Mouse (Mus musculus): ENCODE data around the gene Il5ra.

GRCm38 (mm10) chr6:106770046-106770445 is 21.2 kb upstream of the Il5ra start:
- no peak for TF ChIP-seq POLR2A (IDR thresholded peaks at IDR 0.05; ENCODE audit: insufficient read length, low read depth)
- TF ChIP-seq TCF12 (IDR thresholded peaks at IDR 0.05; ENCODE audit: insufficient read depth, poor library complexity, severe bottlenecking) = no peak
- no peak for TF ChIP-seq E2F4 (IDR thresholded peaks at IDR 0.05; ENCODE audit: insufficient read depth)

Measured in myocyte (in vitro differentiated cells).